Mouse (Mus musculus) embryo, embryonic 10.5 days (tissue): Measurements from ENCODE around the gene Capzb.
A peak's percentile ranks its signal among the peaks of the same experiment; 100 is the strongest.

Experiments
- DNase-seq: peaks from one replicate; pipeline ENCODE4 v3.0.0-alpha.2; 2015; ENCODE audit warnings: low spot score

Capzb gene

GRCm38 (mm10) chr4:139235556-139235955 lies 42.9 kb downstream of the Capzb start:
- no peak for DNase-seq

GRCm38 (mm10) chr4:139238612-139239011 lies 45.9 kb downstream of the Capzb start:
- no peak for DNase-seq

GRCm38 (mm10) chr4:139240334-139240733 lies 47.6 kb downstream of the Capzb start:
- no peak for DNase-seq

DNA sequence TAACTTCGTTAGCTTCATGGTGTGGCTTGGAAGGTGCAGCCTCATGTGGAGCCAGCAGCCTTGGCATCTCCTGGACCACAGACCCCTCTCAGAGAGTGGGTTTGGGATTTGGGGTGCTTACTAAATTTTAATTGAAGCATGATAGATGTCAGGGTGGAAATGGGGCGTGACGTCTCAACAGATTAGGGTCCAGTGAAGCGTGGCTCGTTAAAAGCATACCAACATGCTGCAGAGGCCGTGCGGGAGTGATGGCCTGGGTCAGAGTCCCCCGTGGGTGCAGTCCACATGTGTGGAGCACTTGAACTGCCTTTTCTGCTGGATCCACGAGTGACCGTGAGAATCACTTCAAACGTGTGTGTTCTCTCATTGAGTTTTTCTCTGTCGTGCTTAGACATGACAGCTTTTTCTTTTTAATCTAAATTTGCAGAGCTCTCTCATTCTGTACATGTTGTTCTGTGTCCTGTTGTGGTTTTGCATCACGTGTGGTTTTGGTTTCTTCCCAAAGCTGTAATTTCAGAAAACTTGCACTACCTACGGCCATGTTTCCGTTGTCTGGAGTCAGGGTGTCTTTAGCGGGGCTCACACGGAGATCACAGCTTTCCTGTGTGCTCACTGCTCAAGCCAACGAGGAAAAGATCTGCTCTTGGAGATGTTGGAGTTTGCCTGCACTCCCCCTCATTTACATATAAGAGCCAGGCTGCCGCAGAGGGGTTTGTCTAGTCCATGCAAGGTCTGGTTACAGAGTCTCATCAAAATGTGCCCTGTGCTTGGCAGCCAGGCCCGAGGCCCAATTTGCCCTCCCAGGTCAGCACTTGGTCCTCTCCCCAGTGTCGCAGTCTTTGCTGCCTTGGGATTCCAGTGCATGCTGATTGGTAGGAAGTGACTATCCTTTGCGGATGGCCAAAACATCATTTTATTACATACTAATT lies 49.2 kb downstream of the Capzb start:
- no peak for DNase-seq

GRCm38 (mm10) chr4:139242607-139242955 lies 49.9 kb downstream of the Capzb start:
- no peak for DNase-seq

GRCm38 (mm10) chr4:139244176-139244575 lies 51.5 kb downstream of the Capzb start:
- no peak for DNase-seq

DNA sequence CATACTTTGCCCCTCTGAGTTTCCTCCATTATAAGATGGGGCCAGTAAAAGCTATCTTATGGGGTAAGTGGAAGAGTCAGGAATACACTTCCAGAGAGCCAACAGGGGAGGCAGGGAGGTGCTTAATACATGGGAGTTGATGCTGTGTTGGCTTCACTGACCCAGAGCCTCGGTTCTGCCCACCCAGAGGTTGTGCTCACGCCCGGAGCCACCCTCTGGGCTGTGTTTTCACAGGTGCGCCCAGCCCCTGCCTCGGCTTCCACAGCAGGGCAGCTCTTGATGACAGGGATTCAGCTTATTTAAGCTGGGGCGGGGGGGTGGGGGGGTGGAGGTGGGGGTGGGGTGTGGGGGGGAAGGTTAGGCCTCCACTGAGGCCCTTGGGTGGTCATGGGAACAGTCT lies 52.1 kb downstream of the Capzb start:
- no peak for DNase-seq

- DNase-seq: no peak
These were observed 52.8 kb downstream of the Capzb start for GRCm38 (mm10) chr4:139245534-139245933.

GRCm38 (mm10) chr4:139246130-139246877 lies 53.6 kb downstream of the Capzb start:
- peak; percentile 53 for DNase-seq

DNA sequence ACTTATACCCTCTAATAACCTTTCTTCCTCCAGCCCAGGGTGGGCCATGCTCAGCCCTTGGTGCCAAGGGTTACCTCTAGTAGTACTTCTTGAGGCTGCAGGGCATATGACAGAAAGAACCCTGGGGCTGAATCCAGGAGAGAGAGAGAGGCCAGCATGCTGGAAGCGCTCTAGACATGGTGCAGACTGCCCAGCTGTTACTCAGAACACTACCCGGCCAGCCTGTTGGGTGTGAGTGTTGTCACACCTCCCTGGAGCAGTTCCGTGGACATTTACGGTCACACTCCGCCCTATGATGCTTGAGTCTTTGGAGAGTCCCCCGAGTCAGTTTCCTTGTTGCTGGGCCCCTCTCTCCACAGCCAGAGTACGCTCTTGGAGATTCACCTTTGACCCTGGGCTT lies 55.3 kb downstream of the Capzb start:
- DNase-seq: no peak

DNA sequence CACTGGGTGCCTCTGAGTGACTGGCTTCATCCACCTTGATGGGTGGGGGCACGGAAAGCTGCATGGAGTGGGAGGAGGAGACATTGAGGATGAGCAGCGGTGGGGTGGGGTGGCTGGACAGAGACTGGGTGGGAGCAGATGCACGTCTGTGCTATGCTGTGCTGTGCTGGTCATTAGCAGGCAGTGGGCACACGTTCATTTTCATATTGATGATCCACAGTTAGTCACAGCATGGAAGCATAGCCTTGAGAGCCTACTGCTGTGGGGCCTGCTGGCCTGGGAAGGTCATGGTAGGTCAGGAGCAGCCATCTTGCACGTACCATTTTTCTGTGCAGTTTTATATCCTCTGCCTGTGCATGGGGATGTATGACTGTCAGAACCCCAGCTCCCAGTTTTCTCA lies 56.0 kb downstream of the Capzb start:
- DNase-seq: no peak

GRCm38 (mm10) chr4:139250043-139250442 lies 57.3 kb downstream of the Capzb start:
- no peak for DNase-seq

DNA sequence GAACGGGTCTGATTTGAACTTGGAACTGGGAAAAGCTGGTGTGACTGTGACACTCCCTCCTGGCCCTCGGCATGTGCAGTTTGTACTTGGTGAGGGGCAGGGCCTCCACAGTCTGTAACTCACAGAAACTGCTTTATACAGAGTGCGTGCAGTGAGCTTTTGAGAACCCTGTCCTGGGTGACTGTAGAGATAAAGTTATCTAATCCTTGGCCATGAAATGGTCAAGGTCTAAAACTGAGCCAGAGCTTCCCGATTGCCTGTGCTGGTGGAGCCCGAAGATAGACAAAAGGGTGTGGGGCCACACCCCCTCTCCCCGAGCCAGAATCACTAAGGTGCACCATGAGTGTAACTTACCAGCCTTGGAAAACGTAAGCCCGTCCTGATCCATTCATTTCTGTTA lies 58.2 kb downstream of the Capzb start:
- DNase-seq: no peak

GRCm38 (mm10) chr4:139252051-139252760 lies 59.5 kb downstream of the Capzb start:
- peak; percentile 84 for DNase-seq

DNA sequence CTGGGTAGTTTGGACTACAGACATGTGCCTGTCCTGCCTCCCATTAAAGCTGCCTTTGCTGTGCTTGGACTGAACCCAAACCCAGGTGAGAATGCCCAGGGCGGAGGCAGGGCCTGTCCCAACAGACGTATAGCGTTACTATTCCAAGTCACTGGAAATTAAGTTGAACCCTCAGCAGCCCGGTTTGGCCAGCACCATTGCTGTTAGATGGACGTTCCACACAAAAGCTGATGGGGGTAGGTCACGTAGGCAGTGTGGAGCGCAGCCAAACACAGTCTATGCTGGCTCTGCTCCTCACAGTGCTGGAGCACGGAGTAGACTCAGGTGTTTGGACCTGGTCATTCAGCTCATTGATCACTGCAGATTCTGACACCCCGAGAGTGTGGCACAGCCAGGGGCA lies 60.5 kb downstream of the Capzb start:
- no peak for DNase-seq

- DNase-seq: no peak
These were observed 63.4 kb downstream of the Capzb start for GRCm38 (mm10) chr4:139256146-139256545.

DNA sequence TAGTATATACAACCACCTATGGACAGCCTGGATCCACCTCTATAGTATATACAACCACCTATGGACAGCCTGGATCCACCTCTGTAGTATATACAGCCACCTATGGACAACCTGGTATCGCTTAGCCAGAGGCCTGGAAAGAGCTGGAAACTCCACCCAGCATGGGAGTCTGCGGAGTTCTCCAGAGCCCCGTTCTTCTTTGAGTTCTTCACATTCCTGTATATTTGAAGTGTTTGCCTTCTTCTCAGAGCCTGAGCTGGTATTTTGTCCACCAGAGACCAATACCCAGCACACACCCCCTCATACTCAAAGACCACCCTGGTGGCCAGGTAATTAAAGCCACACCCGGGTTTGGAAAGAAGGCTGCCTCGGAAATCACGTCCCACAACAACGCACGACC lies 64.0 kb downstream of the Capzb start:
- no peak for DNase-seq

- DNase-seq: no peak
These were observed 66.1 kb downstream of the Capzb start for GRCm38 (mm10) chr4:139258621-139259301.

DNA sequence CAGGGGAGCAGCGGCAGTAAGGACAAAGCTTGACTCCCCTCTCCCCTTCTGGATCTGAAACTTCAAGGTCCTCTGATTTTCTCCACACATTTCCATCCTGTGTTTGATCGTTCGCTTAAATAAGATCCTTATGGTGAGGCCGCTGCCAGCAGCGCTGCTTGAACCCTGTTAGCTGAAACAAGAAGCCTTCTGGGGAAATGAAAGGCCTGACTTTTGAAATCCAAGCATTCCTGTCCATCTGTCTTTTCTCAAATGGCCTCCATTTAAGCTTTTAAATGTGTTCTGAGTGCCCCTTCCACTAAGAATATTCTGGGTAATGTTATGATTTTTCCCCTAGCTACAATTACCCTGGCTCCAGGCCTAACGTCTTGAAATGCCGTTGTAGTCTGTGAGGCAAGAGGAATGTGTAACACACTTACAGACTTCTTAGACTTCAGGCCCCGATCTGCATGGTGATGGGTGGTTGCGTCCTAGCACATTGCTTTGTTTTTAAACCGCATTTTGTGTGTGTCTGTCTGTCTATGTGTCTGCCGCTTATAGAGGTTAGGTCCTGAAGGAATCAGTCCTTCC lies 66.7 kb downstream of the Capzb start:
- DNase-seq: no peak

DNA sequence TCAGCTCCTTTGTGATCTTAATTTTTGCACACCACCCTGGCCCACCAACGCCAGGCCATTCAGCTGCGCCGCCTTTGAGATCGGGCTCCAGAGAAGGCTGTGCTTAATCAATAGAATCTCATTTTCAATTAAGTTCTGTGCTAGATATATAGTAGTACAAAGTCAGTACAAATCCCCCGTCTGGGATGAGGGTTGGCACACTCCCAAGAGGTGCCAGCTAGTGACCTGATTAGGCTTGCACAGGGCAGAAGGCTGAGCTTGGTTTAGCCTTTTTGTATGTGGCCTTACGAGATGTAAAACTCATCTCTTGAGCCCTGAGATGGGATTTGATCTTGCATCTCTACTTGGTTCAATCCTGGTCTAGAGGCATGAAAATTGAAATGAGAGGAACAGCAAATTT lies 70.3 kb downstream of the Capzb start:
- no peak for DNase-seq

DNA sequence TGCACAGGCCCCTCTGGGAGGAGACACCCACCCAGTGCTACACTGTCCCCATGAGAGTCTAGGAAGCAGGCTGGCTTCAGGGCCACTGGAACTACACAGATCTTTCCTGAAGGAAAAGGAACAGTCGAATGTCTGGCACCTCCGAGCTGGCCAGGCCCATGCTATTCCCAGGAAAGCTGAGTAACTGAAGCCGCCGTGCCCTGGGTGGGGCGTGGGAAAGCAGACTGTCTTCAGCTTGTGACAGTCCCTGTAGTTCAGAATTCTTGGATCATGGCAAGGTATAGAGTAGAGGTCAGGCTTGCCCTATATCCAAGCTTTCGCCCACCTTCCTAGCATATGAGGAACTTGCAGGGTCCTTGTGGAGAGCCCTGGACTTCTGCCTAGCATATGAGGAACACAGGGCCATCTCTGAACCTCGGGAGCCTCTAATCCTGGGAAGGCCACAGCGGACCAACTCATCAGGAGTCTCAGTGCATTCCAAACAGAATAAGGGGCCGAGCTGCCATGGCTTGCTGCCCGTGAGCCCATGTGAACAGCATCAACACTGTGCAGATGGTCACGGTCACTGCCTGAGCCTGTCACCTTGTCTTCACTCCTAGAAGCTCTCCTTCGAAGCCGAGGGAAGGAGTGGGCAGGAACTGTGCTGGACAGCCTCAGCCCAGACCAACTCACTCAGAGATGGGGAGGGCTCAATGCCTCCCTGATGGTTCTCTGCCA lies 73.2 kb downstream of the Capzb start:
- DNase-seq: no peak
